Mouse (Mus musculus) granulocyte monocyte progenitor cell, adult 5-6 weeks (primary cell): Measurements from ENCODE around the gene Fitm1. TPM values are rescaled to one million over a fixed set of nuclear protein-coding genes. Genes with fewer than 3 reads are reported as not detected.
A peak's percentile ranks its signal among the peaks of the same experiment; 100 is the strongest.

Experiments
- ATAC-seq: replicated peaks from 2 replicates; pipeline ENCODE4 v1.8.0; 2016; ENCODE audit warnings: mild to moderate bottlenecking, moderate TSS enrichment, inconsistent platforms; ENCODE audit not compliant: poor library complexity, severe bottlenecking
- total RNA-seq, 2 experiments: library from RNA; stranded (forward) in 1 of 2; stranded (reverse) in 1 of 2; fragments of 200-712, 200-1000 nt in 1 of 2; fragments of >200 nt in 1 of 2; fragmentation: Nextera tagmentation in 1 of 2; gene quantifications; 2 replicates each; pipeline ENCODE4 v1.2.3; 2014 to 2017

Gene Fitm1
- total RNA-seq, 2 experiments from 2014 or later, result 2.4 TPM; not detected in 1

GRCm38 (mm10) chr14:55565748-55566147 lies 9.7 kb upstream of the Fitm1 start:
- ATAC-seq, result no peak

GRCm38 (mm10) chr14:55567496-55567895 lies 7.9 kb upstream of the Fitm1 start:
- no peak for ATAC-seq

GRCm38 (mm10) chr14:55570588-55570987 lies 4.8 kb upstream of the Fitm1 start:
- no peak for ATAC-seq

GRCm38 (mm10) chr14:55571760-55572159 lies 3.7 kb upstream of the Fitm1 start:
- ATAC-seq, result no peak

GRCm38 (mm10) chr14:55575711-55576110 lies 294 bp downstream of the Fitm1 start:
- ATAC-seq, result no peak

- peak; percentile 35 for ATAC-seq
Measured at GRCm38 (mm10) chr14:55576376-55576775, 959 bp downstream of the Fitm1 start.

- ATAC-seq, result peak; percentile 85
Measured at GRCm38 (mm10) chr14:55577871-55578667, 2.7 kb downstream of the Fitm1 start, which contains the start of gene Psme1. Gene Psme1 (plus strand): TSS chr14:55578123.

GRCm38 (mm10) chr14:55578668-55579269 lies 3.4 kb downstream of the Fitm1 start:
- no peak for ATAC-seq

- ATAC-seq, result no peak
Measured at GRCm38 (mm10) chr14:55579511-55580496, 4.4 kb downstream of the Fitm1 start.

- ATAC-seq, result no peak
Measured at GRCm38 (mm10) chr14:55580731-55581130, 5.3 kb downstream of the Fitm1 start.

GRCm38 (mm10) chr14:55581981-55582681 lies 6.7 kb downstream of the Fitm1 start:
- no peak for ATAC-seq

GRCm38 (mm10) chr14:55584303-55584701 lies 8.9 kb downstream of the Fitm1 start:
- no peak for ATAC-seq

GRCm38 (mm10) chr14:55584702-55585565 lies 9.5 kb downstream of the Fitm1 start, which contains the start of gene Emc9:
Gene Emc9 (minus strand): TSS chr14:55585302.
- peak; percentile 82 for ATAC-seq

GRCm38 (mm10) chr14:55585566-55585960 lies 10.1 kb downstream of the Fitm1 start:
- ATAC-seq, result no peak

- ATAC-seq, result 0 out of 2 replicates have a peak, but pooled peaks have one; percentile 6
Measured at GRCm38 (mm10) chr14:55586149-55586548, 10.7 kb downstream of the Fitm1 start.

- ATAC-seq, result no peak
Measured at GRCm38 (mm10) chr14:55589271-55589670, 13.9 kb downstream of the Fitm1 start.

- ATAC-seq, result no peak; the same call in 1 of the 2 replicates
Measured at GRCm38 (mm10) chr14:55589771-55590448, 14.5 kb downstream of the Fitm1 start.

GRCm38 (mm10) chr14:55590748-55591330 lies 15.4 kb downstream of the Fitm1 start, which contains the start of gene Psme2:
Gene Psme2 (minus strand): TSS chr14:55591113.
- peak; percentile 77 for ATAC-seq
